Mouse (Mus musculus) heart, embryonic 10.5 days (tissue): Measurements from ENCODE around the gene Dennd4a. TPM values are rescaled to one million over a fixed set of nuclear protein-coding genes. Genes with fewer than 3 reads are reported as not detected.
A peak's percentile ranks its signal among the peaks of the same experiment; 100 is the strongest.

Source experiments
- DNase-seq: peaks from one replicate; pipeline ENCODE4 v3.0.0-alpha.2; 2017; ENCODE audit warnings: low spot score
- H3K27ac ChIP-seq: fragments of 300-500 bp; sonication (generic); 2 replicates; pipeline ENCODE4 v1.5.1; 2016; ENCODE audit warnings: mild to moderate bottlenecking
- H3K27me3 ChIP-seq: fragments of 300-500 bp; sonication (generic); 2 replicates; pipeline ENCODE4 v1.6.1; 2016; ENCODE audit warnings: mild to moderate bottlenecking; ENCODE audit not compliant: poor library complexity, insufficient read depth, severe bottlenecking
- H3K36me3 ChIP-seq: fragments of 300-500 bp; sonication (generic); 2 replicates; pipeline ENCODE4 v1.6.1; 2016; ENCODE audit warnings: mild to moderate bottlenecking, moderate library complexity
- H3K4me1 ChIP-seq: fragments of 300-500 bp; sonication (generic); 2 replicates; pipeline ENCODE4 v1.6.1; 2016; ENCODE audit warnings: mild to moderate bottlenecking
- H3K4me3 ChIP-seq: fragments of 300-500 bp; sonication (generic); 2 replicates; pipeline ENCODE4 v1.5.1; 2016; ENCODE audit warnings: mild to moderate bottlenecking, moderate library complexity
- H3K9me3 ChIP-seq: fragments of 300-500 bp; sonication (generic); 2 replicates; pipeline ENCODE4 v1.6.1; 2016; ENCODE audit warnings: mild to moderate bottlenecking, moderate library complexity
- WGBS: fragments of 180-500 bp; shearing (Covaris S2); methylation state at CpG from one replicate; pipeline ENCODE4 v1.1.7; 2016; 5-methylcytosine and 5-hydroxymethylcytosine counted together
- polyA plus RNA-seq: library from polyadenylated mRNA; unstranded; fragments of >200 nt; fragmentation: Nextera tagmentation; extraction: Ambion mirVana; gene quantifications from 2 replicates; pipeline ENCODE4 v1.2.1, GENCODE M21; 2016

Gene Dennd4a
- polyA plus RNA-seq, 1 experiment from 2014 or later: 7.3 TPM

GRCm38 (mm10) chr9:64918560-64918959 lies 107.4 kb downstream of the Dennd4a start:
- Histone ChIP-seq H3K27me3 (no peaks in the 10 kb centered on the region), H3K27ac (peak overlapping the region; percentile 81), H3K4me1 (0 out of 2 replicates have a peak, but pooled peaks cover 3% of the 10 kb centered on the region), H3K36me3 (peaks cover 3% of the 10 kb centered on the region), H3K4me3 (peak overlapping the region; percentile 56), H3K9me3 (no peaks in the 10 kb centered on the region)
- WGBS: 28% methylated on average over 16 of the region's 16 CpGs
- no peak for DNase-seq

GRCm38 (mm10) chr9:64925771-64926170 lies 114.6 kb downstream of the Dennd4a start:
- Histone ChIP-seq H3K36me3 (no peaks in the 10 kb centered on the region), H3K9me3 (no peaks in the 10 kb centered on the region), H3K27ac (no peak overlapping the region), H3K4me3 (no peak overlapping the region), H3K4me1 (0 out of 2 replicates have a peak, but pooled peaks cover 11% of the 10 kb centered on the region), H3K27me3 (no peaks in the 10 kb centered on the region)
- no peak for DNase-seq
- 80% methylated on average over 5 of the region's 5 CpGs for WGBS

- peaks cover 16% of the 10 kb centered on the region for H3K4me1 ChIP-seq
- H3K4me3 ChIP-seq: no peak overlapping the region
- no peaks in the 10 kb centered on the region for H3K27me3 ChIP-seq
- H3K27ac ChIP-seq: no peak overlapping the region
- no peaks in the 10 kb centered on the region for H3K9me3 ChIP-seq
- DNase-seq: no peak
- H3K36me3 ChIP-seq: no peaks in the 10 kb centered on the region
- 80% methylated on average over 8 of the region's 8 CpGs for WGBS
Measured at GRCm38 (mm10) chr9:64926201-64926991, 115.3 kb downstream of the Dennd4a start.

GRCm38 (mm10) chr9:64930256-64930655 lies 119.1 kb downstream of the Dennd4a start:
- 71% methylated on average over 4 of the region's 4 CpGs for WGBS
- no peak for DNase-seq
- H3K4me1 ChIP-seq: peaks cover 43% of the 10 kb centered on the region

GRCm38 (mm10) chr9:64931751-64932610 lies 120.8 kb downstream of the Dennd4a start:
- DNase-seq: peak; percentile 28
- Histone ChIP-seq H3K4me1 (peaks cover 44% of the 10 kb centered on the region), H3K9me3 (no peaks in the 10 kb centered on the region), H3K36me3 (no peaks in the 10 kb centered on the region), H3K27ac (peak overlapping the region; percentile 87), H3K27me3 (0 out of 2 replicates have a peak, but pooled peaks cover 9% of the 10 kb centered on the region), H3K4me3 (no peak overlapping the region)
- 47% methylated on average over 7 of the region's 7 CpGs for WGBS

More at GRCm38 (mm10) chr9:64930256-64930655, 119.1 kb downstream of the Dennd4a start:
- Histone ChIP-seq H3K27ac (no peak overlapping the region), H3K4me3 (no peak overlapping the region), H3K36me3 (no peaks in the 10 kb centered on the region), H3K27me3 (0 out of 2 replicates have a peak, but pooled peaks cover under 1% of the 10 kb centered on the region), H3K9me3 (no peaks in the 10 kb centered on the region)

GRCm38 (mm10) chr9:64934015-64934754 lies 123.0 kb downstream of the Dennd4a start:
- Histone ChIP-seq H3K4me3 (0 out of 2 replicates have a peak overlapping the region, but pooled peaks have one; percentile 5), H3K9me3 (no peaks in the 10 kb centered on the region), H3K27ac (peak overlapping the region; percentile 76), H3K4me1 (peaks cover 58% of the 10 kb centered on the region), H3K27me3 (0 out of 2 replicates have a peak, but pooled peaks cover 9% of the 10 kb centered on the region), H3K36me3 (no peaks in the 10 kb centered on the region)
- no peak for DNase-seq
- WGBS: 37% methylated on average over 15 of the region's 15 CpGs

GRCm38 (mm10) chr9:64936508-64936907 lies 125.4 kb downstream of the Dennd4a start:
- H3K36me3 ChIP-seq: no peaks in the 10 kb centered on the region
- DNase-seq: no peak
- H3K27ac ChIP-seq: no peak overlapping the region
- 0 out of 2 replicates have a peak, but pooled peaks cover 9% of the 10 kb centered on the region for H3K27me3 ChIP-seq
- 6% methylated on average over 6 of the region's 6 CpGs for WGBS
- H3K4me3 ChIP-seq: no peak overlapping the region
- H3K9me3 ChIP-seq: no peaks in the 10 kb centered on the region
- H3K4me1 ChIP-seq: peaks cover 62% of the 10 kb centered on the region

GRCm38 (mm10) chr9:64937491-64937890 lies 126.4 kb downstream of the Dennd4a start:
- DNase-seq: no peak
- H3K27ac ChIP-seq: no peak overlapping the region
- H3K27me3 ChIP-seq: peaks cover 12% of the 10 kb centered on the region; the same call in 1 of the 2 replicates
- whole genome bisulfite sequencing: 62% methylated on average over 5 of the region's 5 CpGs
- no peaks in the 10 kb centered on the region for H3K9me3 ChIP-seq
- H3K36me3 ChIP-seq: no peaks in the 10 kb centered on the region
- H3K4me1 ChIP-seq: peaks cover 53% of the 10 kb centered on the region
- H3K4me3 ChIP-seq: no peak overlapping the region

- no peaks in the 10 kb centered on the region for H3K9me3 ChIP-seq
- DNase-seq: no peak
- no peak overlapping the region for H3K4me3 ChIP-seq
- H3K27me3 ChIP-seq: peaks cover 12% of the 10 kb centered on the region; the same call in 1 of the 2 replicates
- H3K27ac ChIP-seq: peak overlapping the region; percentile 36; the same call in 1 of the 2 replicates
- H3K4me1 ChIP-seq: peaks cover 50% of the 10 kb centered on the region
- H3K36me3 ChIP-seq: no peaks in the 10 kb centered on the region
- 29% methylated on average over 5 of the region's 5 CpGs for WGBS
Measured at GRCm38 (mm10) chr9:64938535-64938934, 127.4 kb downstream of the Dennd4a start.

GRCm38 (mm10) chr9:64939281-64939680 lies 128.1 kb downstream of the Dennd4a start:
- H3K9me3 ChIP-seq: no peaks in the 10 kb centered on the region
- H3K27me3 ChIP-seq: peaks cover 18% of the 10 kb centered on the region
- no peak for DNase-seq
- WGBS: 50% methylated on average over 4 of the region's 4 CpGs
- H3K4me3 ChIP-seq: no peak overlapping the region
- H3K27ac ChIP-seq: peak overlapping the region; percentile 36; the same call in 1 of the 2 replicates
- peaks cover 47% of the 10 kb centered on the region for H3K4me1 ChIP-seq
- no peaks in the 10 kb centered on the region for H3K36me3 ChIP-seq

- no peak for DNase-seq
- WGBS: 84% methylated on average over 2 of the region's 2 CpGs
- Histone ChIP-seq H3K9me3 (no peaks in the 10 kb centered on the region), H3K4me1 (peaks cover 42% of the 10 kb centered on the region), H3K4me3 (no peak overlapping the region), H3K27me3 (peaks cover 23% of the 10 kb centered on the region), H3K27ac (no peak overlapping the region), H3K36me3 (no peaks in the 10 kb centered on the region)
Measured at GRCm38 (mm10) chr9:64939790-64940189, 128.7 kb downstream of the Dennd4a start.

- Histone ChIP-seq H3K27ac (peak overlapping the region; percentile 26; the same call in 1 of the 2 replicates), H3K27me3 (peaks cover 23% of the 10 kb centered on the region), H3K9me3 (no peaks in the 10 kb centered on the region), H3K4me1 (peaks cover 37% of the 10 kb centered on the region), H3K4me3 (no peak overlapping the region), H3K36me3 (no peaks in the 10 kb centered on the region)
- no peak for DNase-seq
- 67% methylated on average over 11 of the region's 11 CpGs for WGBS
Measured at GRCm38 (mm10) chr9:64940731-64941346, 129.7 kb downstream of the Dennd4a start.
